Mouse (Mus musculus) erythroid progenitor cell, adult 5-6 weeks (primary cell): ENCODE measurements around the gene Sorbs2. TPM values are rescaled to one million over a fixed set of nuclear protein-coding genes. Genes with fewer than 3 reads are reported as not detected.

Experiments used
- ATAC-seq: replicated peaks from 2 replicates; pipeline ENCODE4 v1.8.0; 2016; ENCODE audit warnings: moderate number of reproducible peaks, mild to moderate bottlenecking, moderate TSS enrichment, inconsistent platforms; ENCODE audit not compliant: poor library complexity, low FRiP score, severe bottlenecking
- total RNA-seq, 2 experiments: library from RNA; stranded (forward) in 1 of 2; stranded (reverse) in 1 of 2; fragments of 150-400 nt in 1 of 2; fragments of 186-747, 209-891 nt in 1 of 2; gene quantifications; 2 replicates each; pipeline versions ENCODE4 v1.2.3 to v1.2.4; 2015 to 2017; ENCODE audit warnings: low replicate concordance in 2 of 2

Gene Sorbs2
- total RNA-seq, 2 experiments from 2014 or later: 0.42 to 0.91 TPM

DNA sequence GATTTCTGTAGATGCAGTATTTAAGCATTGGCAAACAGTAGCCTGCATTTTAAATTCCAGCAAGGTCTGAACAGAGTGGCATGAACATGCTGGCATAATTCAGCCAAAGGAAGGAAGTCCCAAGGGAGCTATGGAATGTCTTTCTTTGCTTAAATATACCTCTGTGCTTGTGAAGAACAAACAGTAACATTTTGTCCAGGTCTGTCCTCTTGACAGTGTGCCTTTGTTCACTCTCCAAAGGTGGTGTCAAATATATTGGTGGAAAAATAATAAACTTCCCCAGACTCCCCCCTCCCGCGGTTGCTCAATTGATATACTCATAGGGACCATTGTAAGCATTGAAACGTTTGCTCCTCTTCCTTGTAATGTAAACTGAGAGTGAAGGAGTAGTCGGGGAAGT is 154.0 kb downstream of the Sorbs2 start:
- no peak for ATAC-seq

DNA sequence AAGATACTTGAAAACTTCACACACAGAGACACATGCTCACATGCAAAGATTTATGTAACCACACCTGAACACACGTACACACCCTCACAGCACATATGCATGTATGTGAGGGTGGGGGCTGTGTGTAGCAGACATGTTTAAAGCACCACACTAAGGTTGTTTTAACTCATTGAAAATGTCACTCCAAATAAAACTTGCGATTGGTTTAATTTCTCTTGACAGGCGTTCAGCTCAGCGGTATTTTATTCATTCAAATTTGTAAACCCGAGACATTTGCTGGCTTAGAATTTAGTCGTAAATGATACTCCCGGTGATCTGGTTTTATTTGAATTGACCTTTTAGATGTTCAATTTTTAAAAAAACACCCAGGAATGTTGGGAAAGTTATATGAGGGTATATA is 158.6 kb downstream of the Sorbs2 start:
- no peak for ATAC-seq

DNA sequence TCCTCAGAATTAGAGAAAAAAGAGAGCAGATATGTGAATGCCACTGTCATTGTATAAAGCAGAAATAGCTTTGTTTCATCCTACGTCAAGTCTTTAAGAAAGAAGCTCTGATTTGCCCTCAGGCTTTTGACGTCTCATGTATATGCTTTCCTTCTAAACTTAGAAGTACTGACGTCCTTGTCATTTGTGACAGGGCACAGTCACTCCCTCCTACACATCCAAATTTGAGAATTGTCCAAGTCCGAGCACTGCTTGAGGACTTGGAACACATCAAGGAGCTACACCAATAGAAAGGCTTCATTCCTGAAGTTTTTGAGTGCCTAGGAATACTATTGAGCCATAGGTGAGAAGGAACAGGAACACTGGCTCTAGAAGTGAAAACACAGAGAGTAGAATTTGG is 165.6 kb downstream of the Sorbs2 start:
- no peak for ATAC-seq

DNA sequence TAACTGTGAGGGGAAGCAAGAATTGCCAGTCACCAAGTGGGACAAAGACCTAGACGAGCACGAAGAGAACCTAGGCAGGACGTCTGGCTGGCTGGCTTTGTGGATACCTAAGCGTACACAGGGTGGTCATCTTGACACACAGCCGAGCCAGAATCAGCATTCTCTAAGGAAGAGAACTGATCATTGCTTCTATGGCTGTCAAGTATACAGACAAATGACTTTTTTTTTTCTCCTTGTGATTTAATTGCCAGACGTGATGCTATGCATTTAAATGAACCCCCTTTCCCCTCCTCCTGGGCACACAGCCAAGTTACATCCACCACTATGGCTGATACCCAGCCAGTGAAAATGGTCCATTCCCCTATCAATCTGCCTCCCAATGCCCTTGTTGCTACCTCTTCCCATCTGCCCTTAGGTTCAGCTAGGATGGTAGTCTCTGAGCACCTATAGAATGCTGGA is 168.3 kb downstream of the Sorbs2 start:
- no peak for ATAC-seq

DNA sequence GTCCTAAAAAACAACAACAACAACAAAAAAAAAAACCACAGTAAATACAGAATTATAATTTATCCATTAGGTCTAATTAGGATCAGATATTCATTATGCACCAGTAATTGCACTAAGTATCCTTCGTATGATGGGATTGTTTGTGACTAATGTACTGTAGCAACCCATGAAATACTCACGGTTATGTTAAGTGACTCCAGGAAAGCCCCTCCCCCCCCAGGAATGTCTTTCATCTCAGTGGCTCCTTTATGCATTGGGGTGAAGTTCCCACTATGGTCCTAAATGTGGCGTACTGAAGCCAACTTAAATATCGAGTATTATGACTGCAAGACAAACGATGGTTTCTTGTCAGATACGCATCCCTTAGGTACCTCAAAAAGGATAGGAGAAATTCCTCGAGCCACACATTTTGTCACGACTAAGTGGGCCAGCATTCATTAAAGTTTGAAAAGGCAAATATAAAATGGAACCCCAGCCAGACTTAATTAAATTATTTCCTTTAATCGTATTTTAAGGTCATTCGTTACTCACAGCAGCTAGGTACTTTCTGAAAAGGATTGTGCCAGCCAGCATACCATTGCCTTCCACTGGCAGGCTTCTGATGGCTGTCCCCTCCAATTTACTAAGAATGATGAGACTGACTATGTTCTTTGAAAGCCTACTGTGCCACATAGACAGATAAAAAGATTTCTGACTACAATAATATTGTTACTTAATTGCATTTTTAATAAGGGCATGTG is 169.7 kb downstream of the Sorbs2 start:
- ATAC-seq: no peak

DNA sequence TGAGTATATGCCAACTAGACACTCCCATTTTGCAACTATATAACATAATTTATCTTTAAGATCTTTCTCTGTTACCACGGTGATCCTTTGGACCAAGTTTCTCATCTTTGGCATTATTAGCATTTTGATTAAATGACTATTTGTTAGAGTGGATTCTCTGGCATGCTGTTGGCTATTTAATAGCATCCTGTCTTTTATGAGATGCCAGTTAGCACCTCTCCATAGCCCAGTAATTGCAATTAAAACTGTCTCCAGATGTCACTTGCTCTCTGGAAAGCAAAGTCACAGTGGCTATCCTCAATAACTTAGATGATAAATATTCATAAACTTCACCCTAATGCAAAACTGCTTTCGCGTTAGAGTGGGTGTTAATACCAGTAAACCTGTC is 170.3 kb downstream of the Sorbs2 start:
- ATAC-seq: no peak

DNA sequence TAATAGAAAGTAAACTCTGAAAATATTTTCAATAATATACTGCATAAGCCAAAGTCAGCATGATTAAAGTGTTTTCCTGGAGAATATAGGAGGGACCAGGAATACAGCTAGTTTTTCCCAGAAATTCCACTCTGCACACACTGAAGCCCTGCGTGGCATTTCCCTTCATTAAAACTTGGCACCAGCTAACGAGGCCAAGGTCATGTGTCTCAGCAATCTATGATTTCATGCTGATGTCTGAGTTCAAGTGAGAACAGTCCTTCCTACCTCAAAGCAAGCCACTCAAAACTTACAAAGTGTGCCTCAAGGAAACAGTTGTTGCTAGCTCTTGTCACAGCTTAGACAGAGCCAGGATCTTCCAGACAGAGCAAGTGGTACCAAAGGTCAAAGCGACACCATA is 173.6 kb downstream of the Sorbs2 start:
- no peak for ATAC-seq

DNA sequence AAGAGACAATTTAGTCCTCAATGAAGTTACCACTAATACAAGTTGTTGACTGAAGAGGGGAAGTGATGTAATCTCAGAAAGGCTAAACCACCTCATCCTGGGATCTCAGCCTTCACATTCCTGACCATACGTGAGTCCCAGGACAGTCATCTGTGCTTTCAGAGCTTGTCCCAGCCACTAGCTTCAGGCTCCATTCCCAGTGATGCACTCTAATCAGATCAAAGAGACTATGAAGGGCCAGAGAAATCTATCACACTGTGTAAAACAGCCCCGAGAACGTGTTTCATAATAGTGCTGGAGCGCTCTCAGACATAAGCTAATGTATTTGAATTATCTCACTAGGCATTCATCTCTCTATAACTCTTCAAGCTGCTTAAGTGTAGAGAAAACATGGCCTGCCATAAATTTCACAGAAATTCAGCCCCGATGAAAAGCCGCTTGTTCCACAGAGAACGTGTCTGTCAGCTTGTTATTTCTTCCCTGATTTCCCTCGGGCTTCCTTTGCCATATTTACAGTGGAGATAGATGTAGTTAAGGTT is 175.3 kb downstream of the Sorbs2 start:
- no peak for ATAC-seq

DNA sequence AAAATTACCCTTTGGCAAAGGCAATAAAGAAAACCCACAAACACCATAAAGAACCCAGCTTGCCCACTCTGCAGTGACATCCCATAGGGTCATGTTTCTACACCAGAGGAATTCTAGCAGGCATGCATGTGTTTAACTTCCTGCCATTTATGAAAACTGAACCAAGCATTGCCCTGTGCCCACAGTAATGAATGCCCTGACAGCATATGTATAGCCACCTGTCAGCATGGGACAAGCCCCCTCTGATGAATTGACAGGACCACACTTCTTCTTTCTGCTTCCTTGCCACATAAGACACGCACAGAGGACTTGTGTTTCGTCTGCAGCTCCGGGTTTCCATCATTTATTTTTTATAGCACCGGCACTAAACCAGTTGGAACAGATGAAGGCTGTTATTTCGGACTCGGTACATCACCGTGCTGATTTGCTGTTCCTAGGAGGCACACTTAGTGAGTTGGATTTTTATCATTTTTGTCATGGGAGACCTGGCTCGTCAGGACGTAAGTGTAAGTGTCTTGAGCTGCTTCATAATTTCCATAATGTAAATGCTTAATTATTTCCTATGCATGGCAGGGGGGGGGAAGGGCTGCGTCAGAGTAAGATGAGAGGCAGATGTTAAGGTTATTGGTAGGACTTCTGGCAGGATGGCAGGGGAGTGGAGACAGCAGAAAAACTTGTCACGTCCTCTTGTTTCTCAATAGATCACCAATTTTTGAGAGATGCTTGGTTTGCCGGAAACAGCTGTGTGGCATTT is 180.5 kb downstream of the Sorbs2 start:
- ATAC-seq: no peak

DNA sequence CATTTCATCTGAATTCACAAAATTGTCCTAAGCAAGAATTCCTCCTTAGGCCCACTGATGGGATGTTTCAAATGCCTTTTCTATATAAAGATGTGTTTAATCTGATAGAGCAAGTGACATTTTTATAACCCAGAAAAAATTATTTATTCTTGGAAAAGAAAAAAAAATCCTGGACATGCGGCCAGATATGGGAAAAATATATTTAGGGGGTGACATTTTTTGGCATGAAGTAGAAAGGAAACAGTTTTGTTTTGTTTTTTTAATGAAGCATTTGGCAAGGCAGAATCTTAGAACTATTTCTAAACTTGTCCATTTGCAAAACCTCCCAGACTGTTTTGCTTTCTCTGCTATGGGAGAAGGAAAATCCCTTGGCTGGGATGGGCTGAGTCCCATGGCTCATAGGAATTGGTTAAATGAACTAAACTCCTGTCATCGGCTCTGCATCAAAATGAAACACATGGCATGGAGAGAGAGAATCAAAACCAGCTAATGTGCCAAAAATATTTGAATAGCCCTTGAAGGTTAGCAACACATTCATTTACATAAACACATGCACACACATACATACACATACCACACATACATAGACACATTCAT is 182.1 kb downstream of the Sorbs2 start:
- ATAC-seq: no peak

DNA sequence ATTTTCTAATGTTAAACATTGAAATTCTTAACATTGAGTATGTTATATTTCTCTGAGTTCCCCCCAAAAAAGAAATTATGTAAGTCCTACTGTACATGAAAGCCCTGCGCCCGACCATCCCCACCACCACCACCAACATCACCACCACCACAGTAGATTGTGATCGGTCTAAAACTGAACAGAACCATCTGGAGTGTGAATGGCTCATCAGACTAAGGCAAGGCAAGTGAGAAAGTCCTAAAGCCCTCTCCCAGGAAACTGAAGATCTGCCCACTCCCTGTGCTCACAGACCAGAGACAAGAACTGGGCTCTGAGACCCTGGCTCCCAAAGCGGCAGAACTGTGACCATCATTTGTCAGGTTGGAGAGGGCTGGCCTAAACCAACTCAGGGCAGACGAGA is 192.5 kb downstream of the Sorbs2 start:
- ATAC-seq: no peak

DNA sequence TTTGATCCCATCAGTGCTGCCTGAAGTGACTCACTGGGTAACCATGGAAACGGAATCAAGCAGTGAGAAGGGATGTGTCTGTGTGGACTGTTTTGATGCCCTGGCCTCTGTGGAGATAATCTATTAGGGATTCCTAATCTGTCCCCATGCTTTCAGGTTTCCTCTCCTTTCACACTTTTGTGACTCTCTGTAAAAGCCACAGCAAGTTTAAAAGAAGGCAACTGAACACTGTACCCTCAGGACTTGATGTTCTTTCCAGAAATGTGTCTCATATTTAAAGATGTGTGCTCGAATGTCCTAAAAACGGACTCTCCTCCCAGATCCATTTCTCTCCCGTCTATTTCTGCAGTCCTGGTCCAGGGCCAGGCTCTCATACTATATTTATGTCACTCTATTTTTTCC is 196.1 kb downstream of the Sorbs2 start:
- no peak for ATAC-seq

DNA sequence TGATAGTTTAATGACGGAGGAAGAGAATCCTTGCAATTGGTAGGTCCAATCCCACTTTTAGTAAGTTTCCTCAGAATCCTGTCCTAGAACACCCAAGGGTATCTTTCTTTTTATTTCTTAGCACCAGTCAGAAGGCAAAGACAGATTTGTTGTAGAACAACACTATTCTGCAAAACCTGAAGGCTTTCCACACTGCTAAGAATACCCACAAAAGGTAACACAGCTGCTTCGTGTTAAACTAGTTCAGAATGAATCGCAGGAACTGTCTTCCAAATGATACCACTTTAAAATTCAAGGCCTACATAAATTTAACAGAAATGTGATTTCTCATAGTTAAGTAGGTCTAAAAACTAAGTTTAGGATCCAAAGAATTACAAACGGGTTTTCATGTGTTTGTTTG is 201.5 kb downstream of the Sorbs2 start:
- no peak for ATAC-seq

DNA sequence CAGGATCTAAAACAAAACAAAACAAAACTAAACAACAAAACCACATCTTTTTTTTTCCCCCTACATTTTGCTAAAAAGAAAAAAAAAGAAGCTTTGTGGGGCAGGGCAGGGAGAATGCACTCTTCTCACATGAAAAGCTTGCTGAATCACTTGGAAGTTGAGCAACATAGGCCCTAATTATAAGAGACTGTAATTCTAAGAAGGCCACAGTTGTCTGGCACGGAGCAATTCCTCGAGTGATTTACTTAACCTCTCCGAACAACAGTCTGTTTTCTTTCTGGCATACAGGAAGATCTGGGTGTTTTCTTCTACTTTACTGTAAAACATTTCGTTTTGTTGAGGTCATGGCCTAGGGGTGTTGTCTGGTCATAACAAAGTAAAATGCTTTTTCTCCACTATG is 202.1 kb downstream of the Sorbs2 start:
- ATAC-seq: no peak

DNA sequence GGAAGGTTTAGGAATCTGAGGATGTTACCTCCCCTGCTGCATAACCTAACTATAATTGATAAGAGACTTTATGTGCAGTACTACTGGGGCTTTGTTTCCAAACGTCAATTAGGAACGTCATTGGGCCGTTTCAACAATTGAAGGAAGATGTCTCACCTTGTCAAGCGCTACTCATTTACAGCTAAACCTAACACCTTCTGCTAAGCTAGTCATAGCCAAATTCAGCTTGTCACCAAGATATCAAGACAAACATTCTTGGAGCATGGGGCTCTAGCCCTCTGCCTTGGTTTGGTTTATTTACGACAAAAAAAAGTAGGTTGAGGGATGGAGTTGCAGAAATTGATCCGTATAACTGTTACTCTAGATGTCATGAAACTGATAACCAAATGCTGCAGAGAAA is 205.0 kb downstream of the Sorbs2 start:
- ATAC-seq: no peak

DNA sequence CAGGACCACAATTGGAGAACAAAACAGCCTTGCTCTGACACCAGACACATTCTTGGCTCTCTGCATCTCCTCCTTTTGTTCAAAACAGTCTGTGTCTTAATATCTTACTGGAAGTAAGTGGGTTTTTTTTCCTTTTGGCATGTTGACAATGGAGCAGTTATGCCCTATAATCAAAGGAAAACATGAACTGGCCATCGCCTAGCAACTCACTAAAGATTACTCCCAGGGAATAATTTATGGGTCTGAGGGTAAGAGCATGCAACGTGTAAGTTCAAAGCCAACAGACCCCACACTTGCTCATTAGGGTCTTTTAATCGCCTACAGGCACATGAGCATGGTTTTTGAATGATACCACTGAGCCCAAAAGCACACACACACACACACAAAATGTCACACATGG is 207.2 kb downstream of the Sorbs2 start:
- ATAC-seq: no peak

DNA sequence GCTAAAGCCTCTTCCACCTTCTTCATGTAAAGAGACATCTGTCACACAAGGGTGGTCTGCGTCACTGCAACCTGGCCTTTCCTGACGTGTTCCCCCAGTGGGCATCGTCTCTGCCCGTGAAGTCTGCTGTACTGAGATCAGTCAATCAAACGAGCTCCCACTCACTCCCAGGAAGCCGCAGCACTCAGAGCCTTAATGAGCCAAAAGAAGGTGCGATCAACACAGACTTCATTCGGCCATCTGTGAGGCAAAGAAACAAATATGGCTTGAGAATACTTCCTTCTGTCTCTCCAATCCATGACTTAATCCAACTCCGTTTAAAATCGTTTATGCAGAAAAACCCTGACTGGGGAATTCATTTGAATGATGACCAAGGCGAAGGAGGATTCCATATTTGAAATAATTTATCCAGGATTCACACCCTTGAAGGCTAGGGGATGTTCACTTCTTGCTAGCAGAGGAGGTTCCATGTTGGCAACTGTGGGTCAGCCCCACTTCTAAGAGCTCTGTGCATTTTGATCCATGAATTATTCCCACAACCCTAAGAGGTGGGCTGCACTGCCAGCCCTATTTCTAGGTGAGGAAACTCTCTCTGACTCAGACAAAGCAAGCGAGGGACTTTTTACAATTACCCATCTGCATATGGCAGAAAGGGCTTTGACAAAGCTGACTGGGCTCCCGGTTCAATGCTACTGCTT is 207.9 kb downstream of the Sorbs2 start:
- ATAC-seq: no peak

DNA sequence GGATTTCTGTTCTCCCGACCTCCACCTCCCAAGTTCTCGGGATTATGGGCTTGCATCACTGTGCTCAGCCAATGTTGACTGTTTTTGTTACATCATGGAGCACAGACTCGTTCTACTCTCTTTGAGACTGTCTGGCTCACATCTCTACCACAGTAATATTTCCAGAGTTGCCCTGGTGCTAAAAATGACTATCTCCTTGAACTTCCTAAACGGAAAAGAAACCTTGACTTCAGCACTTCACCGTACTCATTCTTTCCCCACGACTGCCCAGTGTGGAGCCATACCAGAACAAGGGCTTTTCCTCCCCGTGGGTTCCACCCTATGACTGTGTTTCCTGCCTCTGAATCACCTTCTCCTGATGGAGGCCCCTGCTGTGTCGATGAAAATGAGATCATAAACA is 212.2 kb downstream of the Sorbs2 start:
- no peak for ATAC-seq

DNA sequence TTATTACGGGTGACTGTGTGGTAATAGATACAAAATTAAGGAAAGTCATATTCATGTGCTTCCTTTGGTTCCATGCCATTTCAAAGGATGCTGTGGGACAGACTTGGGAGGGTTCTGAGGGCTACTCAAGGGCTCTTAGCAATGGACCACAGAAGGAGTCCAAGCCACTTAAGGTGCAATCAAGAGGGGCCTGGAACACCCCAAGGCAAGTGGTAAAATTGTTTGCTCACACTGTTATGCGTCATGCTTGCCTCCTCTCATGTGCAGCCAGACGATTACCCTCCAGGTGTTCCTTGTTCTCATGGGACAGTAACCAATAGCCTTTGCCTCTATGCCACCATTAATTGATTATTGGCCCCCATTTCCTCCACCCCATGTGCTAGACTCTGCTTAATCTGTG is 216.6 kb downstream of the Sorbs2 start:
- no peak for ATAC-seq

DNA sequence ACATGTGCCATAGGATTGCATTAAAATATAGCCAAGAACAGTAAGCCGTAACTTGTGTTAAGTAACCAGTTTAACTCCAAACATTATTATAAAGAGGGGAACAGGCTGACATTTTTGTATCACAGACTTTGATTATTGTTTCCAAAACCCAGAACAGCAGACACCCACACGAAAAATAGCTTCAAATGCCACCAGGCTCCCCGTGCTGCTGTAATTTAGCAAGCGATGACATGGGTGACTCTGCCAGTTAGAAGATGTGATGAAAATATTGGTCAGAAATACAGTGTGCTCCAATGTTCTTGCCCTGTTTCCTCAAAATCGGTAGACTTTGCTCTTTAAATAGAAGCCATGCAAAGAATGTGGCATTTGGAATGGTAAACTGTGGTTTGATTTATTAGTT is 217.7 kb downstream of the Sorbs2 start:
- no peak for ATAC-seq
